In genomic region chr9:34954212-34954611, GRCm38 (mm10) we compare ENCODE assay signal across 9 mouse cellular contexts.
DNase-seq lines count a peak whose midpoint lies in the region; ATAC-seq lines count a peak whose summit lies in the region.
"Had no signal": no experiment of that assay in that cellular context is flagged by ENCODE, and none has a peak within 500 bp of the region (broad histone marks: within the 10 kb centered on the region; RNA-seq: fewer than 3 reads in every experiment).

No protein-coding gene starts in this region.

- ATAC-seq in CD4-positive, CD25-positive, alpha-beta regulatory T cell, adult 4 months, result no peak
- no peak for ATAC-seq in neural tube, embryonic 11.5 days (ENCODE audit: insufficient read depth, low FRiP score, low TSS enrichment)

- H3K4me3 ChIP-seq in neural tube, embryonic 11.5 days (ENCODE audit: low read depth, low read length), result no peak overlapping the region
- H3K4me3 ChIP-seq: limb, embryonic 15.5 days had no signal

- H3K27ac ChIP-seq in neural tube, embryonic 11.5 days (ENCODE audit: low read depth, low read length), result no peak overlapping the region
- H3K27ac ChIP-seq: limb, embryonic 15.5 days had no signal

- no peaks in the 10 kb centered on the region for H3K27me3 ChIP-seq in neural tube, embryonic 11.5 days (ENCODE audit: control insufficient read depth, insufficient read depth, low read length)
- H3K27me3 ChIP-seq: limb, embryonic 15.5 days had no signal

- DNase-seq in CD4-positive, CD25-positive, alpha-beta regulatory T cell, adult 2 months (ENCODE audit: low read depth, low spot score), result peak; percentile 4
- peak; percentile 18 for DNase-seq in kidney, postnatal 10 days
- no peak for DNase-seq in kidney, postnatal 25 days
- peak; percentile 29 for DNase-seq in WW6 (ENCODE audit: low read depth, low spot score)
- DNase-seq in forelimb bud, embryonic 11.5 days (ENCODE audit: low read depth, low spot score), result peak; percentile 44
- DNase-seq in neural tube, embryonic 11.5 days (ENCODE audit: low spot score), result peak; percentile 56
- DNase-seq in ovary, postnatal 36 days (ENCODE audit: low spot score), result no peak

- no peaks in the 10 kb centered on the region for H3K4me1 ChIP-seq in neural tube, embryonic 11.5 days (ENCODE audit: control insufficient read depth, insufficient read depth, low read length)
- H3K4me1 ChIP-seq: limb, embryonic 15.5 days had no signal

- no peaks in the 10 kb centered on the region for H3K36me3 ChIP-seq in neural tube, embryonic 11.5 days (ENCODE audit: control insufficient read depth, insufficient read depth, low read length)
- H3K36me3 ChIP-seq: limb, embryonic 15.5 days had no signal

- no peak overlapping the region for H3K9ac ChIP-seq in neural tube, embryonic 11.5 days (ENCODE audit: low read length)
- H3K9ac ChIP-seq: limb, embryonic 15.5 days had no signal

- no peak overlapping the region for H3K4me2 ChIP-seq in neural tube, embryonic 11.5 days (ENCODE audit: low read depth)
- H3K4me2 ChIP-seq: limb, embryonic 15.5 days had no signal

- H3K9me3 ChIP-seq in neural tube, embryonic 11.5 days (ENCODE audit: control insufficient read depth, low read length), result no peaks in the 10 kb centered on the region
- H3K9me3 ChIP-seq: limb, embryonic 15.5 days had no signal

- WGBS in neural tube, embryonic 11.5 days, result 55% methylated on average over 5 of the region's 5 CpGs

Comparison
In these comparisons a context has a peak if more than half of its experiments do, and no peak if none do; other contexts are left out.
1. DNase-seq: peak in CD4-positive, CD25-positive, alpha-beta regulatory T cell, adult 2 months (single experiment), kidney, postnatal 10 days (single experiment), WW6 (single experiment), forelimb bud, embryonic 11.5 days (single experiment) and neural tube, embryonic 11.5 days (single experiment); none in kidney, postnatal 25 days (0 of 2) and ovary, postnatal 36 days (single experiment).